Mouse (Mus musculus) MEL (cell line): ENCODE data around the gene Mylpf. TPM values are rescaled to one million over a fixed set of nuclear protein-coding genes. Genes with fewer than 3 reads are reported as not detected.

Source experiments
- DNase-seq: peaks from one replicate; pipeline ENCODE4 v3.0.0; 2011; ENCODE audit warnings: low read depth, low spot score
- H3K27ac ChIP-seq: 2 replicates; pipeline ENCODE4 v1.5.1; 2012; ENCODE audit warnings: low read depth, mild to moderate bottlenecking, control low read depth, low read length, moderate library complexity; ENCODE audit not compliant: control insufficient read depth
- H3K27me3 ChIP-seq, 2 experiments: fragments of 150-350 bp in 1 of 2; sonication (generic) in 1 of 2; 2 replicates each; pipeline ENCODE4 v1.6.1; 2012; ENCODE audit warnings: low read length in 2 of 2, mild to moderate bottlenecking in 2 of 2, improper control_type of control experiment in 1 of 2, moderate library complexity in 1 of 2; ENCODE audit not compliant: insufficient read depth in 2 of 2, control insufficient read depth in 1 of 2
- H3K36me3 ChIP-seq, 2 experiments: 2 replicates each; pipeline ENCODE4 v1.6.1; 2012 to 2014; ENCODE audit warnings: low read length in 2 of 2, improper control_type of control experiment in 1 of 2, inconsistent platforms in 1 of 2, mild to moderate bottlenecking in 1 of 2; ENCODE audit not compliant: insufficient read depth in 2 of 2, control insufficient read depth in 1 of 2
- H3K4me1 ChIP-seq, 2 experiments: fragments of 150-350 bp in 1 of 2; sonication (generic) in 1 of 2; 2 replicates each; pipeline ENCODE4 v1.6.1; 2012; ENCODE audit warnings: low read length in 2 of 2, improper control_type of control experiment in 1 of 2, mild to moderate bottlenecking in 1 of 2; ENCODE audit not compliant: insufficient read depth in 2 of 2, control insufficient read depth in 1 of 2
- H3K4me3 ChIP-seq, 2 experiments: fragments of 150-350 bp in 1 of 2; sonication (generic) in 1 of 2; 2 replicates each; pipeline ENCODE4 v1.5.1; 2012; ENCODE audit warnings: low read depth in 2 of 2, low read length in 2 of 2, mild to moderate bottlenecking in 2 of 2, moderate library complexity in 2 of 2, control low read depth in 1 of 2, improper control_type of control experiment in 1 of 2; ENCODE audit not compliant: control insufficient read depth in 1 of 2, insufficient read depth in 1 of 2
- H3K79me2 ChIP-seq: 2 replicates; pipeline ENCODE4 v1.6.1; 2012; ENCODE audit warnings: mild to moderate bottlenecking, low read length, moderate library complexity; ENCODE audit not compliant: control insufficient read depth, poor library complexity, insufficient read depth
- H3K9ac ChIP-seq: 2 replicates; pipeline ENCODE4 v1.6.1; 2012; ENCODE audit warnings: low read depth, mild to moderate bottlenecking, control low read depth, low read length, moderate library complexity; ENCODE audit not compliant: control insufficient read depth, poor library complexity, severe bottlenecking
- H3K9me3 ChIP-seq: fragments of 150-350 bp; sonication (generic); replicated peaks from 2 replicates; pipeline ENCODE4 v1.6.1; 2012; ENCODE audit warnings: mild to moderate bottlenecking, low read length, improper control_type of control experiment, moderate library complexity; ENCODE audit not compliant: insufficient read depth
- BHLHE40 ChIP-seq: IDR thresholded peaks from 2 replicates; pipeline ENCODE4 v1.6.1; 2012; ENCODE audit warnings: low read depth, mild to moderate bottlenecking, inconsistent platforms, low read length, improper control_type of control experiment, borderline replicate concordance
- CHD1 ChIP-seq: IDR thresholded peaks from 2 replicates; pipeline ENCODE4 v1.6.1; 2012; ENCODE audit warnings: low read depth, mild to moderate bottlenecking, inconsistent platforms, low read length, improper control_type of control experiment
- CHD2 ChIP-seq: IDR thresholded peaks from 2 replicates; pipeline ENCODE4 v1.6.1; 2011; ENCODE audit warnings: low read length, improper control_type of control experiment
- CTCF ChIP-seq, 3 experiments: IDR thresholded peaks in 2 of 3; conservative IDR thresholded peaks in 1 of 3; 2 replicates each; pipeline ENCODE4 v1.5.1; 2011 to 2012; ENCODE audit warnings: low read length in 3 of 3, low read depth in 2 of 3, mild to moderate bottlenecking in 2 of 3, improper control_type of control experiment in 1 of 3, inconsistent platforms in 1 of 3, mixed read lengths in 1 of 3, moderate library complexity in 1 of 3; ENCODE audit not compliant: control insufficient read depth in 1 of 3, insufficient read depth in 1 of 3, poor library complexity in 1 of 3, severe bottlenecking in 1 of 3
- E2F4 ChIP-seq: IDR thresholded peaks from 2 replicates; pipeline ENCODE4 v1.6.1; 2011; ENCODE audit warnings: low read depth, low read length, improper control_type of control experiment, borderline replicate concordance
- ELF1 ChIP-seq: IDR thresholded peaks from 2 replicates; pipeline ENCODE4 v1.6.1; 2014; ENCODE audit warnings: low read depth, mild to moderate bottlenecking, inconsistent platforms, low read length, improper control_type of control experiment, moderate library complexity
- EP300 ChIP-seq, 2 experiments: IDR thresholded peaks; 2 replicates each; pipeline ENCODE4 v1.6.1; 2011; ENCODE audit warnings: improper control_type of control experiment in 2 of 2, low read length in 2 of 2, low read depth in 1 of 2, mild to moderate bottlenecking in 1 of 2
- GABPA ChIP-seq: IDR thresholded peaks from 2 replicates; pipeline ENCODE4 v1.6.1; 2012; ENCODE audit warnings: low read depth, mild to moderate bottlenecking, inconsistent platforms, low read length, improper control_type of control experiment, moderate library complexity
- GATA1 ChIP-seq: IDR thresholded peaks from 2 replicates; pipeline ENCODE4 v1.6.1; 2011; ENCODE audit warnings: low read depth, low read length, improper control_type of control experiment
- HCFC1 ChIP-seq: IDR thresholded peaks from 2 replicates; pipeline ENCODE4 v1.6.1; 2012; ENCODE audit warnings: low read depth, mild to moderate bottlenecking, inconsistent platforms, low read length, improper control_type of control experiment, moderate library complexity
- JUND ChIP-seq: IDR thresholded peaks from 2 replicates; pipeline ENCODE4 v1.6.1; 2011; ENCODE audit warnings: low read depth, mild to moderate bottlenecking, improper control_type of control experiment, low read length
- KAT2A ChIP-seq: conservative IDR thresholded peaks from 2 replicates; pipeline ENCODE4 v1.6.1; 2012; ENCODE audit warnings: low read depth, low read length, improper control_type of control experiment, inconsistent platforms
- MAFK ChIP-seq: IDR thresholded peaks from 2 replicates; pipeline ENCODE4 v1.6.1; 2011; ENCODE audit warnings: low read depth, mild to moderate bottlenecking, low read length, improper control_type of control experiment, borderline replicate concordance
- MAX ChIP-seq: IDR thresholded peaks from 2 replicates; pipeline ENCODE4 v1.6.1; 2011; ENCODE audit warnings: low read length, improper control_type of control experiment
- MAZ ChIP-seq: IDR thresholded peaks from 2 replicates; pipeline ENCODE4 v1.6.1; 2012; ENCODE audit warnings: low read depth, mild to moderate bottlenecking, inconsistent platforms, low read length, improper control_type of control experiment
- MEF2A ChIP-seq: IDR thresholded peaks from 2 replicates; pipeline ENCODE4 v1.6.1; 2014; ENCODE audit warnings: low read depth, mild to moderate bottlenecking, inconsistent platforms, low read length, improper control_type of control experiment; ENCODE audit not compliant: poor library complexity, insufficient replicate concordance, severe bottlenecking; ENCODE audit errors: extremely low read depth
- MXI1 ChIP-seq: IDR thresholded peaks from 2 replicates; pipeline ENCODE4 v1.6.1; 2011; ENCODE audit warnings: mild to moderate bottlenecking, low read depth, low read length, improper control_type of control experiment
- MYB ChIP-seq: IDR thresholded peaks from 2 replicates; pipeline ENCODE4 v1.6.1; 2011; ENCODE audit warnings: mild to moderate bottlenecking, low read depth, low read length, improper control_type of control experiment
- MYC ChIP-seq: IDR thresholded peaks from 2 replicates; pipeline ENCODE4 v1.6.1; 2011; ENCODE audit warnings: low read depth, mild to moderate bottlenecking, low read length, improper control_type of control experiment, moderate library complexity
- NELFE ChIP-seq: IDR thresholded peaks from 2 replicates; pipeline ENCODE4 v1.6.1; 2011; ENCODE audit warnings: low read depth, low read length, improper control_type of control experiment
- NRF1 ChIP-seq: IDR thresholded peaks from 2 replicates; pipeline ENCODE4 v1.6.1; 2014; ENCODE audit warnings: low read depth, mild to moderate bottlenecking, inconsistent platforms, low read length, improper control_type of control experiment, moderate library complexity; ENCODE audit not compliant: poor library complexity, insufficient read depth, severe bottlenecking
- POLR2AphosphoS2 ChIP-seq: IDR thresholded peaks from 2 replicates; pipeline ENCODE4 v1.6.1; 2011; ENCODE audit warnings: low read length, improper control_type of control experiment
- POLR2AphosphoS5 ChIP-seq: IDR thresholded peaks from 2 replicates; pipeline ENCODE4 v1.6.1; 2012; ENCODE audit warnings: low read depth, borderline replicate concordance, mild to moderate bottlenecking, inconsistent platforms, low read length, moderate library complexity, mixed read lengths
- RAD21 ChIP-seq: IDR thresholded peaks from 2 replicates; pipeline ENCODE4 v1.6.1; 2011; ENCODE audit warnings: mild to moderate bottlenecking, low read depth, low read length, improper control_type of control experiment
- RCOR1 ChIP-seq: IDR thresholded peaks from 2 replicates; pipeline ENCODE4 v1.6.1; 2012; ENCODE audit warnings: low read depth, mild to moderate bottlenecking, inconsistent platforms, low read length, improper control_type of control experiment
- SIN3A ChIP-seq: IDR thresholded peaks from 2 replicates; pipeline ENCODE4 v1.6.1; 2012; ENCODE audit warnings: low read length, improper control_type of control experiment, inconsistent platforms
- SMC3 ChIP-seq: IDR thresholded peaks from 2 replicates; pipeline ENCODE4 v1.6.1; 2011; ENCODE audit warnings: low read depth, low read length, improper control_type of control experiment
- TAL1 ChIP-seq: IDR thresholded peaks from 2 replicates; pipeline ENCODE4 v1.6.1; 2012; ENCODE audit warnings: mild to moderate bottlenecking, inconsistent platforms, low read length, moderate library complexity, mixed read lengths
- TBP ChIP-seq: IDR thresholded peaks from 2 replicates; pipeline ENCODE4 v1.8.0; 2011; ENCODE audit warnings: low read depth, low read length, improper control_type of control experiment
- TCF12 ChIP-seq: IDR thresholded peaks from 2 replicates; pipeline ENCODE4 v1.6.1; 2014; ENCODE audit warnings: low read depth, mild to moderate bottlenecking, inconsistent platforms, low read length, improper control_type of control experiment, moderate library complexity
- USF1 ChIP-seq: IDR thresholded peaks from 2 replicates; pipeline ENCODE4 v1.6.1; 2014; ENCODE audit warnings: low read depth, mild to moderate bottlenecking, inconsistent platforms, low read length, improper control_type of control experiment, moderate library complexity
- USF2 ChIP-seq, 2 experiments: IDR thresholded peaks; 2 replicates each; pipeline ENCODE4 v1.6.1; 2011 to 2012; ENCODE audit warnings: improper control_type of control experiment in 2 of 2, low read length in 2 of 2, borderline replicate concordance in 1 of 2, inconsistent platforms in 1 of 2, low read depth in 1 of 2, mild to moderate bottlenecking in 1 of 2; ENCODE audit not compliant: insufficient read depth in 1 of 2
- ZC3H11A ChIP-seq: IDR thresholded peaks from 2 replicates; pipeline ENCODE4 v1.6.1; 2012; ENCODE audit warnings: low read depth, mild to moderate bottlenecking, inconsistent platforms, low read length, improper control_type of control experiment
- ZKSCAN1 ChIP-seq: IDR thresholded peaks from 2 replicates; pipeline ENCODE4 v1.6.1; 2012; ENCODE audit warnings: low read depth, mild to moderate bottlenecking, inconsistent platforms, low read length, improper control_type of control experiment, moderate library complexity
- ZMIZ1 ChIP-seq: IDR thresholded peaks from 2 replicates; pipeline ENCODE4 v1.6.1; 2012; ENCODE audit warnings: low read depth, mild to moderate bottlenecking, inconsistent platforms, low read length, improper control_type of control experiment, moderate library complexity
- ZNF384 ChIP-seq: IDR thresholded peaks from 2 replicates; pipeline ENCODE4 v1.6.1; 2012; ENCODE audit warnings: low read depth, mild to moderate bottlenecking, inconsistent platforms, low read length, improper control_type of control experiment
- polyA plus RNA-seq, 2 experiments: library from polyadenylated mRNA; stranded (reverse) in 1 of 2; unstranded in 1 of 2; fragments of >175 nt in 1 of 2; fragments of >200 nt in 1 of 2; gene quantifications; 2 replicates each; pipeline versions ENCODE4 v1.2.1 to v1.2.4; 2012; ENCODE audit warnings: low replicate concordance in 2 of 2, low read depth in 1 of 2; ENCODE audit not compliant: insufficient read length in 2 of 2, insufficient read depth in 1 of 2, missing spikeins in 1 of 2
- total RNA-seq: library from RNA; depleted of rRNA; stranded (reverse); fragments of 300-350 nt; gene quantifications from 2 replicates; pipeline ENCODE4 v1.2.3, GENCODE M21; 2012

The Mylpf gene
- total and polyA plus RNA-seq, 3 experiments, result 9.1 to 11.2 TPM; not detected in 1

DNA sequence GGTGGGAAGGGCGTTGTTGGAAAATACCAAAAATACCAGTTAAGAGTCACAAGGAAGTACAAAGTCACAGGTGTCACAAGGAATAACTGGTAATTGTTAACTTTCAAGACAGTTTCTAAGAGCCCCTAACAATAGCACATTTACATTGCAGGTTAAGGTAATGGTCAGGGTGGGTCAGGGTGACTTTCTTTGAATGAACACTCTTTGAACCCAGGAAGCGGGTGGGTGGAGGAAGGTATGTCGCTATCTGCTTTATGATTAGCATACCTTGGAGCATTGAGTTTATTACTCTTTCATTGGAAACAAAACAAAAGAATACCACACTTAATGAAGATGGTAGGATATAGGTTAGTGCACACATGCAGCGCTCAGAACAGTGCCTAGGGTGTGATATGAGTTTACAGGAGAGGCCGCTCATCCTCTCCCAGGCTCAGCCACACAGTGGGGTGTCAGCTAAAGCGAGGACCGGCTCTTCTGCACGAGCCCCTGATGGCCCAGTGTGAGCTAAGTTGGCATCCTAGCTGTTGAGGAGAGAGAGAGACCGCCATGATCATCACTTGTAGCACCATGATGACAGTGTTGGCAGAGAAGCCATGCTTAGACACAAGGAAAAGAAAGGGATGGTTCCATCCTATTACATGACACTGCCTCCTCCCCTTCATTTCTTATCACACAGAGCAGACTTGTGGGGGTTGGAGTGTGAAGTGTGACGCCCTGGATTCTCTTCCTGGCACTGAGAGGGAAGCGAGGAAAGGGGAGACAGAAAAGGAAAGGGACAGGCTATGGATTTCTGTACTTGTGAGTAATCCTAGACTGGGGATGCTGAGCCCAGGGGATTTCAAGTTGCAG lies 16.7 kb downstream of the Mylpf start:
- Histone ChIP-seq H3K36me3 (peaks cover 0 to 10% of the 10 kb centered on the region in 2 experiments; a peak in 2 of 4 replicates), H3K4me1 (peaks cover 9 to 20% of the 10 kb centered on the region in 2 experiments), H3K9me3 (no peaks in the 10 kb centered on the region), H3K9ac (peak overlapping the region; percentile 45), H3K27me3 (no peaks in the 10 kb centered on the region), H3K27ac (peak overlapping the region; percentile 67), H3K79me2 (no peaks in the 10 kb centered on the region), H3K4me3 (no peak overlapping the region)
- DNase-seq, result peak; percentile 72
- TF ChIP-seq HCFC1, result peak; percentile 18; the same call in 1 of the 2 replicates
- TF ChIP-seq GABPA, result no peak
- TF ChIP-seq KAT2A, result no peak
- peak; percentile 87 for TF ChIP-seq TCF12
- TF ChIP-seq USF2 (IDR thresholded peaks at IDR 0.05; ENCODE audit: borderline replicate concordance in 1 of 2, insufficient read depth in 1 of 2, low read depth in 1 of 2, low read length in 2 of 2), result no peak
- no peak for TF ChIP-seq MAFK
- TF ChIP-seq ZKSCAN1, result no peak
- no peak for TF ChIP-seq MEF2A
- TF ChIP-seq USF1, result no peak
- TF ChIP-seq MAZ, result no peak
- TF ChIP-seq BHLHE40, result peak; percentile 67; the same call in 1 of the 2 replicates
- peak; percentile 67 for TF ChIP-seq MAX
- no peak for TF ChIP-seq CTCF (IDR thresholded peaks at IDR 0.05 in 2 of 3, conservative IDR thresholded peaks at IDR 0.05 in 1 of 3; ENCODE audit: control insufficient read depth in 1 of 3, insufficient read depth in 1 of 3, low read depth in 2 of 3, low read length in 3 of 3, poor library complexity in 1 of 3, severe bottlenecking in 1 of 3)
- peak; percentile 74 to 84 for TF ChIP-seq EP300 (IDR thresholded peaks at IDR 0.05; ENCODE audit: low read depth in 1 of 2, low read length in 2 of 2)
- TF ChIP-seq MYB, result no peak
- peak; percentile 38; the same call in 1 of the 2 replicates for TF ChIP-seq RCOR1
- no peak for TF ChIP-seq NRF1
- no peak for TF ChIP-seq MYC
- TF ChIP-seq NELFE, result no peak
- TF ChIP-seq POLR2AphosphoS2, result no peak
- no peak for TF ChIP-seq E2F4
- TF ChIP-seq JUND, result no peak
- no peak for TF ChIP-seq RAD21
- peak; percentile 77 for TF ChIP-seq GATA1
- no peak for TF ChIP-seq TBP
- no peak for TF ChIP-seq POLR2AphosphoS5
- TF ChIP-seq ELF1, result no peak
- TF ChIP-seq SMC3, result no peak
- TF ChIP-seq ZNF384, result no peak
- peak; percentile 61 for TF ChIP-seq MXI1
- TF ChIP-seq SIN3A, result peak; percentile 23; the same call in 1 of the 2 replicates
- no peak for TF ChIP-seq CHD1
- TF ChIP-seq TAL1, result peak; percentile 93
- TF ChIP-seq CHD2, result no peak
- no peak for TF ChIP-seq ZMIZ1
- no peak for TF ChIP-seq ZC3H11A
